31 mouse cellular contexts compared by ENCODE assay signal in the genomic region with DNA sequence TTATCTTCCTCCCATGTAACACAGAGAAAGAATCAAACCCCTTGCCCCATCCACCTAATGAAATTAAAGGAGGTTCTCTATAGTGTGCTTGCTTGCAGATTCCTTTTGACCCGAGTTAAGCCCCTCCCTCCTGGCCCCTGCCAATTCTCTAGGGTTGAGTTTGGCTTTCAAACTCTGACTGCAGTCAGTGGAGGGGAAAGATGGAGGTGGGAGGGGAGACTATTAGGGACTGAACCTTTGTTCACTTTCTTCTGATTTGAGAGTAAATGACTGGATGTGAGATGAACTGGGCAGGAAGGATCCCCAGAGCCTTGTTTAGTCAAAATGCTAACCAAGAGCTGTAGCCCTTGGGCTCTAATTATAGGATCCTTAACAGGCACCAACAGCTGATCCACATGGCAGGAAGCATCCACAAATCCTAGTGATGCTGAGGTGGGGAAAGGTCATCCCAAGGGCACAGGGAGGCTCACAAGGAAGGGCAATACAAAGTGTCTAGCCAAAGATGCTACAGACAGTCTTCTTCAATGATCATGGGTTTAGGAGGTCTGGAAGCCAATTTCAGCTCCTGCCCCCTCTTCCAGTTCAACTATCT.
A peak's percentile ranks its signal among the peaks of the same experiment; 100 is the strongest.
DNase-seq lines count a peak whose midpoint lies in the region; ATAC-seq lines count a peak whose summit lies in the region.
"Had no signal": no experiment of that assay in that cellular context is flagged by ENCODE, and none has a peak within 500 bp of the region (broad histone marks: within the 10 kb centered on the region; RNA-seq: fewer than 3 reads in every experiment).

No protein-coding gene starts in this region.

- no peaks in the 10 kb centered on the region for H3K36me3 ChIP-seq in forebrain, embryonic 11.5 days (ENCODE audit: control insufficient read depth, insufficient read depth, low read length)
- H3K36me3 ChIP-seq in forebrain, embryonic 13.5 days (ENCODE audit: poor library complexity, severe bottlenecking), result no peaks in the 10 kb centered on the region
- no peaks in the 10 kb centered on the region for H3K36me3 ChIP-seq in neural tube, embryonic 11.5 days (ENCODE audit: control insufficient read depth, insufficient read depth, low read length)
- no peaks in the 10 kb centered on the region for H3K36me3 ChIP-seq in neural tube, embryonic 15.5 days
- no peaks in the 10 kb centered on the region for H3K36me3 ChIP-seq in midbrain, embryonic 15.5 days (replicated peaks)
- H3K36me3 ChIP-seq in kidney, embryonic 15.5 days, result no peaks in the 10 kb centered on the region
- H3K36me3 ChIP-seq: embryonic facial prominence, embryonic 15.5 days; intestine, embryonic 15.5 days; limb, embryonic 15.5 days; neural tube, embryonic 13.5 days had no signal

- H3K27me3 ChIP-seq in forebrain, embryonic 11.5 days (ENCODE audit: control insufficient read depth, insufficient read depth, low read length), result no peaks in the 10 kb centered on the region
- no peaks in the 10 kb centered on the region for H3K27me3 ChIP-seq in forebrain, embryonic 13.5 days
- no peaks in the 10 kb centered on the region for H3K27me3 ChIP-seq in neural tube, embryonic 11.5 days (ENCODE audit: control insufficient read depth, insufficient read depth, low read length)
- no peaks in the 10 kb centered on the region for H3K27me3 ChIP-seq in neural tube, embryonic 15.5 days (replicated peaks)
- no peaks in the 10 kb centered on the region for H3K27me3 ChIP-seq in midbrain, embryonic 15.5 days (replicated peaks)
- no peaks in the 10 kb centered on the region for H3K27me3 ChIP-seq in kidney, embryonic 15.5 days
- H3K27me3 ChIP-seq: embryonic facial prominence, embryonic 15.5 days; intestine, embryonic 15.5 days; limb, embryonic 15.5 days; neural tube, embryonic 13.5 days had no signal

- no peak for DNase-seq in forebrain, embryonic 11.5 days (ENCODE audit: low spot score)
- DNase-seq in neural tube, embryonic 11.5 days (ENCODE audit: low spot score), result peak; percentile 24
- DNase-seq in cerebellum, postnatal 25 days, result no peak
- DNase-seq: adrenal gland, postnatal 25 days; cerebellum, adult 18-20 months; cerebellum, postnatal 10 days; gastrocnemius, postnatal 36 days; heart, adult 18-20 months; heart, postnatal 4 days; kidney, adult 8-10 months; kidney, postnatal 10 days; layer of hippocampus, postnatal 36 days; left cerebral cortex, postnatal 4 days; lung, adult 2 months; lung, postnatal 10 days; thymus, adult 2 months; thymus, postnatal 36 days had no signal

- WGBS in forebrain, embryonic 11.5 days, result 0% methylated on average over 1 of the region's 1 CpGs
- WGBS in forebrain, embryonic 13.5 days, result 0% methylated on average over 1 of the region's 1 CpGs
- 27% methylated on average over 1 of the region's 1 CpGs for WGBS in neural tube, embryonic 11.5 days
- WGBS in neural tube, embryonic 15.5 days, result 6% methylated on average over 1 of the region's 1 CpGs
- WGBS in midbrain, embryonic 15.5 days, result 6% methylated on average over 1 of the region's 1 CpGs
- 13% methylated on average over 1 of the region's 1 CpGs for WGBS in kidney, embryonic 15.5 days

- H3K9me3 ChIP-seq in forebrain, embryonic 11.5 days (ENCODE audit: control insufficient read depth, low read length), result no peaks in the 10 kb centered on the region
- no peaks in the 10 kb centered on the region for H3K9me3 ChIP-seq in forebrain, embryonic 13.5 days (replicated peaks)
- no peaks in the 10 kb centered on the region for H3K9me3 ChIP-seq in neural tube, embryonic 11.5 days (ENCODE audit: control insufficient read depth, low read length)
- no peaks in the 10 kb centered on the region for H3K9me3 ChIP-seq in neural tube, embryonic 15.5 days (replicated peaks)
- H3K9me3 ChIP-seq in midbrain, embryonic 15.5 days, result no peaks in the 10 kb centered on the region
- no peaks in the 10 kb centered on the region for H3K9me3 ChIP-seq in kidney, embryonic 15.5 days (replicated peaks)
- H3K9me3 ChIP-seq: embryonic facial prominence, embryonic 15.5 days; intestine, embryonic 15.5 days; limb, embryonic 15.5 days; neural tube, embryonic 13.5 days had no signal

- 0 out of 2 replicates have a peak overlapping the region, but pooled peaks have one; percentile 12 for H3K27ac ChIP-seq in forebrain, embryonic 11.5 days (ENCODE audit: low read depth, low read length)
- H3K27ac ChIP-seq in forebrain, embryonic 13.5 days, result no peak overlapping the region
- H3K27ac ChIP-seq in neural tube, embryonic 11.5 days (ENCODE audit: low read depth, low read length), result no peak overlapping the region
- H3K27ac ChIP-seq in neural tube, embryonic 15.5 days (replicated peaks), result no peak overlapping the region
- 0 out of 2 replicates have a peak overlapping the region, but pooled peaks have one; percentile 3 for H3K27ac ChIP-seq in midbrain, embryonic 15.5 days
- H3K27ac ChIP-seq in kidney, embryonic 15.5 days, result no peak overlapping the region
- H3K27ac ChIP-seq: embryonic facial prominence, embryonic 15.5 days; hindbrain, postnatal 0 days; intestine, embryonic 15.5 days; limb, embryonic 15.5 days; liver, embryonic 14.5 days; macrophage; neural tube, embryonic 13.5 days had no signal

- no peak overlapping the region for H3K4me3 ChIP-seq in forebrain, embryonic 11.5 days (ENCODE audit: low read depth, low read length)
- no peak overlapping the region for H3K4me3 ChIP-seq in forebrain, embryonic 13.5 days
- no peak overlapping the region for H3K4me3 ChIP-seq in neural tube, embryonic 11.5 days (ENCODE audit: low read depth, low read length)
- no peak overlapping the region for H3K4me3 ChIP-seq in neural tube, embryonic 15.5 days (replicated peaks)
- no peak overlapping the region for H3K4me3 ChIP-seq in midbrain, embryonic 15.5 days
- no peak overlapping the region for H3K4me3 ChIP-seq in kidney, embryonic 15.5 days (replicated peaks)
- H3K4me3 ChIP-seq: embryonic facial prominence, embryonic 15.5 days; intestine, embryonic 15.5 days; limb, embryonic 15.5 days; neural tube, embryonic 13.5 days had no signal

- 0 out of 2 replicates have a peak, but pooled peaks have one; percentile 30 for ATAC-seq in forebrain, embryonic 11.5 days (replicated peaks; ENCODE audit: low FRiP score)
- ATAC-seq in forebrain, embryonic 13.5 days, result no peak
- ATAC-seq in neural tube, embryonic 11.5 days (ENCODE audit: insufficient read depth, low FRiP score, low TSS enrichment), result no peak
- ATAC-seq in neural tube, embryonic 15.5 days (ENCODE audit: low FRiP score), result no peak
- no peak for ATAC-seq in midbrain, embryonic 15.5 days (replicated peaks)
- no peak for ATAC-seq in kidney, embryonic 15.5 days (replicated peaks; ENCODE audit: low FRiP score)
- ATAC-seq: CD4-positive, CD25-positive, alpha-beta regulatory T cell, adult 4 months; forebrain, embryonic 14.5 days; hindbrain, postnatal 0 days; intestine, embryonic 15.5 days had no signal

- peaks cover 7% of the 10 kb centered on the region; the same call in 1 of the 2 replicates for H3K4me1 ChIP-seq in forebrain, embryonic 11.5 days (replicated peaks; ENCODE audit: control insufficient read depth, insufficient read depth, low read length)
- H3K4me1 ChIP-seq in forebrain, embryonic 13.5 days, result peaks cover 5% of the 10 kb centered on the region; the same call in 1 of the 2 replicates
- no peaks in the 10 kb centered on the region for H3K4me1 ChIP-seq in neural tube, embryonic 11.5 days (ENCODE audit: control insufficient read depth, insufficient read depth, low read length)
- no peaks in the 10 kb centered on the region for H3K4me1 ChIP-seq in neural tube, embryonic 15.5 days
- H3K4me1 ChIP-seq in midbrain, embryonic 15.5 days, result no peaks in the 10 kb centered on the region
- H3K4me1 ChIP-seq in kidney, embryonic 15.5 days, result 0 out of 2 replicates have a peak, but pooled peaks cover 2% of the 10 kb centered on the region

- no peak overlapping the region for H3K9ac ChIP-seq in forebrain, embryonic 11.5 days (ENCODE audit: low read length)
- H3K9ac ChIP-seq in forebrain, embryonic 13.5 days, result no peak overlapping the region
- H3K9ac ChIP-seq in neural tube, embryonic 11.5 days (ENCODE audit: low read length), result no peak overlapping the region
- H3K9ac ChIP-seq in neural tube, embryonic 15.5 days (replicated peaks), result no peak overlapping the region
- no peak overlapping the region for H3K9ac ChIP-seq in midbrain, embryonic 15.5 days
- H3K9ac ChIP-seq in kidney, embryonic 15.5 days, result no peak overlapping the region
- H3K9ac ChIP-seq: embryonic facial prominence, embryonic 15.5 days; intestine, embryonic 15.5 days; limb, embryonic 15.5 days; liver, embryonic 14.5 days; neural tube, embryonic 13.5 days had no signal

- H3K4me2 ChIP-seq in forebrain, embryonic 11.5 days (ENCODE audit: low read depth, low read length, severe bottlenecking), result no peak overlapping the region
- no peak overlapping the region for H3K4me2 ChIP-seq in forebrain, embryonic 13.5 days
- no peak overlapping the region for H3K4me2 ChIP-seq in neural tube, embryonic 11.5 days (ENCODE audit: low read depth)
- no peak overlapping the region for H3K4me2 ChIP-seq in neural tube, embryonic 15.5 days
- no peak overlapping the region for H3K4me2 ChIP-seq in midbrain, embryonic 15.5 days
- no peak overlapping the region for H3K4me2 ChIP-seq in kidney, embryonic 15.5 days
- H3K4me2 ChIP-seq: embryonic facial prominence, embryonic 15.5 days; heart, embryonic 11.5 days; intestine, embryonic 15.5 days; limb, embryonic 15.5 days; neural tube, embryonic 13.5 days had no signal

Comparison
In these comparisons a context has a peak if more than half of its experiments do, and no peak if none do; other contexts are left out.
1. H3K27ac ChIP-seq: peak in forebrain, embryonic 11.5 days (single experiment) and midbrain, embryonic 15.5 days (single experiment); none in forebrain, embryonic 13.5 days (single experiment), neural tube, embryonic 11.5 days (single experiment), neural tube, embryonic 15.5 days (single experiment) and kidney, embryonic 15.5 days (single experiment).